Mouse (Mus musculus): Measurements from ENCODE around the gene Kat2b. TPM values are rescaled to one million over a fixed set of nuclear protein-coding genes. Genes with fewer than 3 reads are reported as not detected.

Kat2b gene
- total and polyA plus RNA-seq, 3 experiments: 6.2 to 7.4 TPM; not detected in 1

GRCm38 (mm10) chr17:53582026-53582585, 15.4 kb downstream of the Kat2b start (continued):
- TF ChIP-seq TAL1 (IDR thresholded peaks at IDR 0.05; ENCODE audit: low read length): no peak
- TF ChIP-seq CHD1 (IDR thresholded peaks at IDR 0.05; ENCODE audit: low read depth, low read length): no peak
- no peak for TF ChIP-seq USF1 (IDR thresholded peaks at IDR 0.05; ENCODE audit: low read depth, low read length)
- no peak for TF ChIP-seq ZC3H11A (IDR thresholded peaks at IDR 0.05; ENCODE audit: low read depth, low read length)
- TF ChIP-seq ZKSCAN1 (IDR thresholded peaks at IDR 0.05; ENCODE audit: low read depth, low read length): no peak
- no peak for TF ChIP-seq MAFK (IDR thresholded peaks at IDR 0.05; ENCODE audit: borderline replicate concordance, low read depth, low read length)
- no peak for TF ChIP-seq ZNF384 (IDR thresholded peaks at IDR 0.05; ENCODE audit: low read depth, low read length)
- no peak for TF ChIP-seq SMC3 (IDR thresholded peaks at IDR 0.05; ENCODE audit: low read depth, low read length)
- TF ChIP-seq MYC (IDR thresholded peaks at IDR 0.05; ENCODE audit: low read depth, low read length): 0 out of 2 replicates have a peak, but pooled peaks have one; percentile 30
- peak; percentile 63 for TF ChIP-seq HCFC1 (IDR thresholded peaks at IDR 0.05; ENCODE audit: low read depth, low read length)
- peak in 1 of 2 experiments; percentile 78; a peak in 3 of 4 replicates for TF ChIP-seq EP300 (IDR thresholded peaks at IDR 0.05; ENCODE audit: low read depth in 1 of 2, low read length in 2 of 2)
- TF ChIP-seq GABPA (IDR thresholded peaks at IDR 0.05; ENCODE audit: low read depth, low read length): no peak
- peak; percentile 28; the same call in 1 of the 2 replicates for TF ChIP-seq TCF12 (IDR thresholded peaks at IDR 0.05; ENCODE audit: low read depth, low read length)
- no peak for TF ChIP-seq ELF1 (IDR thresholded peaks at IDR 0.05; ENCODE audit: low read depth, low read length)
- no peak for TF ChIP-seq MAX (IDR thresholded peaks at IDR 0.05; ENCODE audit: low read length)
- TF ChIP-seq UBTF (IDR thresholded peaks at IDR 0.05; ENCODE audit: borderline replicate concordance, insufficient read depth, low read depth, low read length): no peak
- no peak for TF ChIP-seq MXI1 (IDR thresholded peaks at IDR 0.05; ENCODE audit: low read depth, low read length)
- TF ChIP-seq USF2 (IDR thresholded peaks at IDR 0.05; ENCODE audit: borderline replicate concordance in 1 of 2, insufficient read depth in 1 of 2, low read depth in 1 of 2, low read length in 2 of 2): no peak
- TF ChIP-seq POLR2A (IDR thresholded peaks at IDR 0.05; ENCODE audit: control insufficient read depth in 1 of 2, insufficient read depth in 1 of 2, low read depth in 1 of 2, low read length in 2 of 2, poor library complexity in 1 of 2): peak in 1 of 2 experiments; percentile 43; a peak in 1 of 4 replicates
- TF ChIP-seq GATA1 (IDR thresholded peaks at IDR 0.05; ENCODE audit: low read depth, low read length): peak; percentile 59; the same call in 1 of the 2 replicates

- TF ChIP-seq ZC3H11A (IDR thresholded peaks at IDR 0.05; ENCODE audit: low read depth, low read length) (no peak), EP300 (IDR thresholded peaks at IDR 0.05; ENCODE audit: low read depth in 1 of 2, low read length in 2 of 2) (peak in 1 of 2 experiments; percentile 30; a peak in 1 of 4 replicates)
- Histone ChIP-seq H3K9ac (ENCODE audit: control insufficient read depth, low read depth, low read length, poor library complexity, severe bottlenecking) (peak overlapping the region; percentile 63), H3K27ac (ENCODE audit: control insufficient read depth, low read depth, low read length) (peak overlapping the region; percentile 97), H3K36me3 (ENCODE audit: control insufficient read depth in 1 of 2, insufficient read depth in 2 of 2, low read length in 2 of 2) (peaks cover 0 to 49% of the 10 kb centered on the region in 2 experiments; a peak in 3 of 4 replicates), H3K27me3 (ENCODE audit: control insufficient read depth in 1 of 2, insufficient read depth in 2 of 2, low read length in 2 of 2) (no peaks in the 10 kb centered on the region), H3K79me2 (ENCODE audit: control insufficient read depth, insufficient read depth, low read length, poor library complexity) (peaks cover 11% of the 10 kb centered on the region), H3K9me3 (replicated peaks; ENCODE audit: insufficient read depth, low read length) (no peaks in the 10 kb centered on the region), H3K4me1 (ENCODE audit: control insufficient read depth in 1 of 2, insufficient read depth in 2 of 2, low read length in 2 of 2) (peaks cover 35 to 48% of the 10 kb centered on the region in 2 experiments), H3K4me3 (ENCODE audit: control insufficient read depth in 1 of 2, insufficient read depth in 1 of 2, low read depth in 2 of 2, low read length in 2 of 2) (no peak overlapping the region)
- DNase-seq (ENCODE audit: low read depth, low spot score): no peak
Observed at GRCm38 (mm10) chr17:53582805-53583204, 16.1 kb downstream of the Kat2b start.

Measured in MEL (cell line).